Mouse (Mus musculus) embryo, embryonic 10 days (tissue): ENCODE results near the gene Hsd17b2.

Experiments used
- DNase-seq: peaks from one replicate; pipeline ENCODE4 v3.0.0-alpha.2; 2015; ENCODE audit warnings: low spot score

Hsd17b2 gene

GRCm38 (mm10) chr8:117701859-117702258 is at the start of gene Hsd17b2:
Gene Hsd17b2 (plus strand): TSS chr8:117701904.
- DNase-seq, result no peak

- DNase-seq, result no peak
These were observed 49.4 kb upstream of the Hsd17b2 start for GRCm38 (mm10) chr8:117652318-117652717.

DNA sequence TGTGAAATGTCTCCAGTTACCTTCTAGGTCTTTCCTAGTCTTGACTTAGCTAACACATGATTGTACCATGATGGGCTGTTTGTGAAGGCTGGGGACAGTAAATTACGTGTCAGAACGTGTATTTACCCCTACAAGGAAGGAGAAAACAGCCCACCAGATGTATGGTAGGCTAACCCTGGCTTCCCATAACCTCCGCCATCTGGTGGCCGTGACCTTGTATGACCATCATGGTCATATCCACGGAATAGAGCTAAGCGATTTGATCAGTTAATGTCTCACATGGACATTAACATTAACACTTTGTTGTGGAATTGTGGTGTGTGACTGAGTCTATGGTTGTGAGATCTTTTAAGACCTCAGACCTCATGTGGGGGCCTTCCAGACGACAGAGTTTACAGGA is 42.7 kb upstream of the Hsd17b2 start:
- DNase-seq, result peak; percentile 17

DNA sequence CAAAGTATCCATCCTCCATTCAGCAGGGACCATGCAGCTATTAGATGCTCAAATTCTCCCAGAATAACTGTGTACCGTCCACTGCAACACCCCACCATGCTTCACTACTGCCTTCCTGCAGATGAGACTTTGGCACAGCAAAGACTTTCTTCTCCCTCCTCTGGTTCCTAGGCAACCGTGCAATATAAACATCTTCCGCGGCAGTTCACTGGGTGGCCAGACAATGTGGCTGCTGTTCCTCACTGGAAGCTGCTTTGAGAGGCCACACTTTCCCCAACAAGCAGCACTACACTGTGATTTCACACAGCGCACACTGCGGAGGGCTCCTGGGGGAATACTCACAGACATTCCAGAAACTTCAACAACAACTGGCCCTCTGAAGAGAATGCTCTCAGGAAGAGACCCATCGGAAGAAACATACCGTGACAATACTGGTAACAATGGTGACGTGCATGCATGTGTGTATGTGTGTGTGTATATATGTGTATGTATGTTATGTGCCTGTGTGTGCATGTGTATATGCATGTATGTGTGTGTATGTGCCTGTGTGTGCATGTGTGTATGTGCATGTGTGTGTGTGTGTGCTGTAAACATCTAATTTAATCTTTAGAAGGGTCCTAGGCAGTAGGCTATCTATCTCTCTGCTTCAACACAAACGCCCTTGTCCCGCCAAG is 41.2 kb upstream of the Hsd17b2 start:
- peak; percentile 85 for DNase-seq

GRCm38 (mm10) chr8:117667349-117668124 is 34.2 kb upstream of the Hsd17b2 start:
- DNase-seq, result no peak

- peak; percentile 43 for DNase-seq
These were observed 31.2 kb upstream of the Hsd17b2 start for GRCm38 (mm10) chr8:117670461-117670860.

DNA sequence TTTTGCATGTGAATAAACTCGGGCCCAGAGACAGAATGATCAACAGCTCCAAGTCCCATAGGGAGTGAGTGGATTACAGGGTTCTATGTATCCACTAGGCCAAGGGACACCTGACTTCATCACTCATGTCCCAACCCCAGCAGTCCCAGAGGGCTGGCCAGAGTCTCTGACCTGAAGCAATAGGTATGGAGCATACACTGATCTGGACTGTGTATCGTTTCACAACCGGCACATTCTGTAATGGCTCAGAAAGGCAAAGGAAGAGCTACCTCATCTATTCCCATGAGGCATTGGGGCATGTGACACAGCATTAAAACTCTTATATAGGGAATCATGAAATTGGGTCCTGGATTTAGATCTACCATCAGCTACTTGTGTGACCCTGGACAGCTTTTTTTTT is 29.1 kb upstream of the Hsd17b2 start:
- no peak for DNase-seq

DNA sequence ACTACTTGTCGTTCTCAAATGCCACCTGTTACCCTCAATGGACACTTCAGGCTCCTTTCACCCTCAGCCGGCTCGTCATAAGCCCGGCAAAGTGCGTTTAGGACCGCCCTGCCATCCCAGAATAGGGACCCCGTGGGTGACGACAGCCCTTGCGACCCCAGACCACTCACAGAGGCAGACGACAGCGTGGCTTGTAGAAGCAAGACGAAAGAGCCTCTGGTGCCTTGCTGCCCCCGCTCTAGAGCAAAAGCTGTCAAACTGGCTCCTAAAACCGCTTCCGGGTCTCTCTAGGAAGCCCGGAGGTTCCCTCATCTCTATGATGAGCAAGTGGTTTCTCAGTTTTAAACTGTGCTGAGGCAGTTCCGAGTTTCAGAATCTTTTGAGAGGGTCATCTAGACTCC is 28.3 kb upstream of the Hsd17b2 start, which contains the start of gene Sdr42e1:
Sdr42e1 (minus strand) TSS at position 260 of the 401 bp plus-strand sequence.
- peak; percentile 32 for DNase-seq

DNA sequence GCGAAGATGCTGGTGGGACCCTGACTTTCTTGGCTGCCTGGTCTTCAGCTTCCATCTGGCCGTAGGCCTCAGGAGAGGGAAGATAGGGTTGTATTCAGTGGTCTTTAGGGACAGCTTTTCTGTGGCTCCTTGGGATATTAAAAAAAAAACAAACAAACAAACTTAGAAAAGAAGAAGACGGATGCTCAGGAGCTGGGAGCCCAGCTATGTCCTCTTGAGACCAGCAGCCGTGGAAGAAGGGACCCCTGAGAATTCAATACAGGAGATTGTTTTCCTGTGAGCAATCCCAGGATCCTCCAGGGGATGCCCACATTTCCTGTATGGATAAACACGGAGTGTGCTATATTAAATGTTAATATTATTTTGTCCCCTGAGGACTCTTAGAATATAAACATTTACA is 26.5 kb upstream of the Hsd17b2 start:
- no peak for DNase-seq

- no peak for DNase-seq
These were observed 25.2 kb upstream of the Hsd17b2 start for GRCm38 (mm10) chr8:117676460-117676859.

GRCm38 (mm10) chr8:117677011-117677410 is 24.7 kb upstream of the Hsd17b2 start:
- DNase-seq, result no peak

DNA sequence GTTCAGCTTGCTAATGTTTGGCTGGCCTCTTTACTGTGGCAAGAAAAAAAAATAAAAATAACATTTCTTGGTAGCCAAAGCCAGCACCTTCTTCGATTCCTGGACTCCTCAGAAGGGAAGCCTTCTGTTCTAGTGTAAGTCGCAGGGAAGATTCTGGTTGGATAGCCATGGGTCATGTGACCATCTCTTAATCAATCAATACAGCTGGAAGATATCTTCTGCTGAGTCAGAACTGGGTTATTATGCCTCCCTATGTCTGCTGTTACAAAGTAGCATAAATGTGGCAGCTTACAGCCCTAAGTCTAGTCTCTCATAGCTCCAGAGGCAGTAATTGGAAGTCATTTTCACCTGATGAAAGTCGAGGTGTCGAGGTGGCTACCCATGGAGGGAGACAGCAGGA is 23.1 kb upstream of the Hsd17b2 start:
- no peak for DNase-seq

- DNase-seq, result no peak
These were observed 17.7 kb upstream of the Hsd17b2 start for GRCm38 (mm10) chr8:117683925-117684472.

- DNase-seq, result peak; percentile 27
These were observed 17.2 kb upstream of the Hsd17b2 start for GRCm38 (mm10) chr8:117684504-117684903.

DNA sequence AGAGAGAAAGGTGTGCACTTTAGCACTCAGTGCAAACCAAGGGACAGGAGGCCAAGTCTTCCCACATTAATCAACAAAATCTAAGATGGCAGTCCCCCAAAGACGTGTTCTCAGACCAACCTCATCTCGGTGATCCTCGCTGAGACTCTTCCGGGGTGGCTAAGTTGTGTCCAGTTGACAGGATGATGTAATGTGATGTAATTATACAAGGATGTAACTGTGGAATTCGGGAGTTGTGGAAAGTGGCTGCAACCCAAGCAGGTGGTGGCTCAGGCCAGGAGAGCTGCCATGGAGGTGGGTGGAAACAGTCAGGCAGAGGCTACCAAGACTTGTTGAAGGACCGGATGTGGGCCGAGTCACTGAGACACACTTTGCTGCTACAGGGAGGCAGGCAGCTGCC is 13.8 kb upstream of the Hsd17b2 start:
- no peak for DNase-seq

- DNase-seq, result no peak
These were observed 9.6 kb upstream of the Hsd17b2 start for GRCm38 (mm10) chr8:117692131-117692530.

DNA sequence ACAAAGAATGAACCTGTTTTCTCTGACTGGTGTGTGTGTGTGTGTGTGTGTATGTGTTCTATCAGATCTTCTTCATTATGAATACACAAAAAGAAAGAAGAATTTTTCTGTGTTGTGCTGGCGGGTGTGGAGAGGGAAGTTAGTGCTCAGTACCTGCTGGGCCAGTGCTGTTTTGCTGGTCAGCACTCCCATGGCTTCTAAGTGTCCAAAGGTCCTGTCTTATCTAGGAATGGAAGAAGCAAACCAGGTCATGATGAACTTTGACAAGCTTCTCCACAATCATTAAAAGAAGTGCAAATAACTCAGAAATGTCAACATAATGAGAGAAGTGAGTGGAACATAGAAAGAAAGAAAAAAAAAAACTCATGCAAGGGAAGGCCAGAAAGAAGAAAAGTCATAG is 6.1 kb upstream of the Hsd17b2 start:
- DNase-seq, result no peak

DNA sequence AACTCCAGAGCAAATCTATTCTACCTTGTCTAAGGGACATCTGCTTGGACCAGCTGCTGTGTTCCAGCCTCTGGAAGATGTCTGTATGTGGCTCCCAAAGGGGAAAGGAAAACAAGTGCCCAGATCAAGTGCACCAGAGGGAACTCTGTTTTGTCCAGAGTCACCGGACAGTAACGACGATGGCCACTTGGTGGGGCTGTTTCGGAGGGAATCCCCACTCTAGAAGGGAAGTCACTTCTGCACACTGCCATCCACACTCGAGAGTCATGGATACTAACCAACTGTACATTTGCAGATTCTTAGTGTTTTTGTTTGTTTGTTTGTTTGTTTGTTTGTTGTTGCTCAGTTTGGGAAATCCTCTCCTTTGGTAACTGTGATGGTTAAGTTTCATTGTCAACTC is 4.5 kb upstream of the Hsd17b2 start:
- DNase-seq, result peak; percentile 35

DNA sequence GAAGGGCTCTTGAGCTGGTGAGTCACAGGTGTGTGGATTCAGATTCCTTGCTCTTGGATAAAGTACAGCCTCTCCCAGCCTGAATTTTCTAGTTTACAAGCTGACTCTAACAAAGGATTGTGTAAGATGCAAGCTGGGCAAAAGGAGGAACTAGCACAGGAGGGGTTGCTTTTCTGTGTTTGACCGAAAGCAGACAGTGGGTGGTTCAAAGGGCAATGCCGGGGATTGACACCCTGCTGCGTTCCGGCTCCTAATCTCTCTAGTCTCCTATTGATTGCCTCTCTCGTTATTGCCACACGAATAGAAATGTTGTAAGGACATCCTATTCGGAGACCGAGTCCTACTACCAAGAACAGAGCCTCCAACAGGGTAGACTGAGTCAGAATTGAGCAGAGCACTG is 1.0 kb upstream of the Hsd17b2 start:
- no peak for DNase-seq

GRCm38 (mm10) chr8:117701246-117701645 is 458 bp upstream of the Hsd17b2 start:
- no peak for DNase-seq

- no peak for DNase-seq
These were observed 997 bp downstream of the Hsd17b2 start for GRCm38 (mm10) chr8:117702701-117703100.

DNA sequence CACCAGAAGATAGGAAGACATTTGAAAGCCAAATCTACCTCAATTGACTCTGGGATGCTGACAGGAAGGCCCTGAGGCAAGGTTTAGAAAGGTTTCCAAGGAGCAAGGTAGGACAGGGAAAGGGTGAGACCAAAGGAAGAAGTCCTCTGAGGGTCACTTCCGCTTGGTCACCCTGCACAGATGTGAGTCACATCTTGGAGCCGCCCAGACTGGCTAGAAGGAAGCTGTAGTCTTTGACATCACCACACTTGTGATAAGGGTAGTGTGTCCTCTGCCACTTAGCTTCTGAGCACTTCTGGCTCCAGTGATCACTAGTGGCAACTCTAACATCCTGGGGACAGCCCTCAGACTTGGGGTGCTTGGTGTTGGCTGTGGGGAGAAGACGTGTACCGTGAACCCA is 4.4 kb downstream of the Hsd17b2 start:
- no peak for DNase-seq

GRCm38 (mm10) chr8:117712226-117712625 is 10.5 kb downstream of the Hsd17b2 start:
- peak; percentile 21 for DNase-seq
